Mouse (Mus musculus): ENCODE measurements around the gene Tmem192. TPM values are rescaled to one million over a fixed set of nuclear protein-coding genes. Genes with fewer than 3 reads are reported as not detected.
A peak's percentile ranks its signal among the peaks of the same experiment; 100 is the strongest.

Tmem192 gene
- polyA plus RNA-seq, 1 experiment from 2014 or later = 19.7 TPM

DNA sequence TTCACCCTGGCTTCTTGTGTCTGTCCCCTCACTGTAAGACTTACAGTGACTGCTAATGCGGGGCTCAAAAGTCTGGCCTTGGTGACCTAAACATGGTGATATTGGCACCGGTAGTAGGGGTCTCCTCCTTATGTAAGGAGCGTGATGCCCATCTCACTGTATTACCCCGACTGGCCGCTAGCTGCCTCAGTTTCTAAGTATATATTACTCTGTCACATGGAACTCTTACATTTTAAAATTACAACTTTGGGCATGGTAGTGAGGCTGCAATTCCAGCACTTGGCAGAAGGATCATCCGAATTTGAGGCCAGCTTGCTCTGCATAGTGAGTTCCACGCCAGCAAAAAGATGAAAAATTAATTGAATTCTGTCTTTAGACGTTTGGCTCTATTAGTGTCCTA is 6.0 kb upstream of the Tmem192 start:
- peaks cover 8% of the 10 kb centered on the region for H3K4me1 ChIP-seq
- H3K4me3 ChIP-seq = no peak overlapping the region
- H3K27me3 ChIP-seq (ENCODE audit: low read depth, poor library complexity, severe bottlenecking) = peaks cover 30% of the 10 kb centered on the region
- 85% methylated on average over 8 of the region's 8 CpGs for WGBS
- no peak overlapping the region for H3K27ac ChIP-seq (replicated peaks)
- H3K9me3 ChIP-seq (replicated peaks) = no peaks in the 10 kb centered on the region
- H3K36me3 ChIP-seq = no peaks in the 10 kb centered on the region
- no peak for DNase-seq (ENCODE audit: low spot score)

DNA sequence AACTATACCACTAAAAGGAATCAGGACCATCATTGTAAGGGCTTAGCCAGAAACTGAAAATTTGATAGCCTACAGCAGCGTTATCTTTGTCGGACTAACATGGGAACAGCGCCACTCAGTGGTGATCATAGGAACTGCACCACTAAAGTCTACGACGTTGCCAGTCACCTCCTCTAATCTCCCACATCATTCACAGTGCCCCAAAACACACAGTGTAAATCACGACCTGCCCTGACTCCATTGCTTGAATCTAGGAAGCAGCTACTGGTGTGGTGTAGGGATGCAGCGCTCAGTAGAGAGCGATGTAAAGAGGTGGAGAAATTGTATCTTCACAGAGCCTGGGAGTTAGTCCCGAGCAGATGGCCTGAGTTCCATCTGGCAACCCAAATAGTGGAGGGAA is 5.5 kb upstream of the Tmem192 start:
- DNase-seq (ENCODE audit: low spot score) = peak; percentile 75
- Histone ChIP-seq H3K27me3 (ENCODE audit: low read depth, poor library complexity, severe bottlenecking) (peaks cover 31% of the 10 kb centered on the region), H3K36me3 (no peaks in the 10 kb centered on the region), H3K4me3 (no peak overlapping the region), H3K4me1 (peaks cover 8% of the 10 kb centered on the region), H3K27ac (replicated peaks) (no peak overlapping the region), H3K9me3 (replicated peaks) (no peaks in the 10 kb centered on the region)
- 13% methylated on average over 9 of the region's 9 CpGs for WGBS

DNA sequence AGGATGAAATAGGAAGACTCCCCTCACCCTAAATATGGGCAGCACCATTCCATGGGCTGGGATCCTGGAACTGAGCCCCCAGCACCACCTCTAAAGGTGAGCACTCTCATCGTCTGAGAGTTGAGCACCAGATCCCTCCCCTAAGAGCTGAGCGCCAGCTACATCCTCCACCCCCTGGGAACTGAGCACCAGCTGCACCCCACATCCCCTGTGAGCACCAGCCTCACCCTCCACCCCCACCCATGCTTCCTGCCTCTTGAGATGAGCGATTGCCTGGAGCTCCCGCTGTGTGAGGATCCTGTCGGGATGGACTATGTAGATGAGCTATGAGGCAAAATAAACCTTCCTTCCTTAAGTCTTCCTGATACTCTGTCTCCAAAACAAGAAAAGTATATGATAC is 4.0 kb upstream of the Tmem192 start:
- WGBS = 30% methylated on average over 5 of the region's 5 CpGs

DNA sequence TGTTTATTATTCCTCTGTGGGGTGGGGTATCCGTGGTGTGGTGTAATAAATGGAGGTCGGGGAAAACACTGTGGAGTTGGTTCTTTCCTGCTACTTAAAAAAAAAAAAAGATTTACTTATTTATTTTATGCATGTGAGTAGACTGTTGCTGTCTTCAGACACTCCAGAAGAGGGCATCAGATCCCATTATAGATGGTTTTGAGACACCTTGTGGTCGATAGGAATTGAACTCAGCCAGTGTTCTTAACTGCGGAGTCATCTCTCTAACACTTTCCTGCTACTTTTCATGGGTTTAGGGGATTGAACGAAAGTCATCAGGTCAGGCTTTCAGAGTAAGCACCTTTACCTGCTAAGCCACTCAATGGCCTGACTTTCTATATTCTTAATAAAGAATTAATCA is 2.2 kb upstream of the Tmem192 start:
- Histone ChIP-seq H3K27ac (replicated peaks) (no peak overlapping the region), H3K36me3 (no peaks in the 10 kb centered on the region), H3K9me3 (replicated peaks) (no peaks in the 10 kb centered on the region), H3K4me3 (no peak overlapping the region), H3K27me3 (ENCODE audit: low read depth, poor library complexity, severe bottlenecking) (peaks cover 31% of the 10 kb centered on the region), H3K4me1 (peaks cover 11% of the 10 kb centered on the region)
- DNase-seq (ENCODE audit: low spot score) = no peak
- 28% methylated on average over 5 of the region's 5 CpGs for WGBS

More for the DNA sequence above, 4.0 kb upstream of the Tmem192 start:
- no peak for DNase-seq (ENCODE audit: low spot score)
- H3K4me3 ChIP-seq = no peak overlapping the region
- H3K4me1 ChIP-seq = peaks cover 11% of the 10 kb centered on the region
- peaks cover 31% of the 10 kb centered on the region for H3K27me3 ChIP-seq (ENCODE audit: low read depth, poor library complexity, severe bottlenecking)
- H3K36me3 ChIP-seq = no peaks in the 10 kb centered on the region
- H3K9me3 ChIP-seq (replicated peaks) = no peaks in the 10 kb centered on the region
- H3K27ac ChIP-seq (replicated peaks) = no peak overlapping the region

DNA sequence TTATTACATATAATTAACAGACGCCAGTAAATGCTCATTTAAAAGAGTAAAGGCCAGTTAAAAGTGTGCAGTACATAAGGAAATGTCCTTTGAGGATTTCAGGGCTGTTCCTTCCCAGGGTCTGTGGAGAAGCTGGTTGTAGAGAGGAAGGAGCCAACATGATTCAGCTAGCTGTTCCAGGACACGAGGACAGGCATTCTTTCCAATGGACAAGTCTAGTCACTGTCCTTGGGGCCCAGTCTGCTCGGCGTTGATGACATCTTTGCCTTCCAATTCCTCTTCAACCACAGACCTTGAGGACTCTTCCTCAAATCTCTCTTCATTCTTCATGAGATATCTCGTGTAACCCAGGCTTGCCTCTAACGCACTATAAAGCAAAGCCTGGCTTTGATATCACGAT is 1.4 kb upstream of the Tmem192 start:
- Histone ChIP-seq H3K27me3 (ENCODE audit: low read depth, poor library complexity, severe bottlenecking) (peaks cover 31% of the 10 kb centered on the region), H3K36me3 (no peaks in the 10 kb centered on the region), H3K4me1 (peaks cover 11% of the 10 kb centered on the region), H3K4me3 (no peak overlapping the region), H3K9me3 (replicated peaks) (no peaks in the 10 kb centered on the region), H3K27ac (replicated peaks) (no peak overlapping the region)
- no peak for DNase-seq (ENCODE audit: low spot score)
- 86% methylated on average over 7 of the region's 7 CpGs for WGBS

DNA sequence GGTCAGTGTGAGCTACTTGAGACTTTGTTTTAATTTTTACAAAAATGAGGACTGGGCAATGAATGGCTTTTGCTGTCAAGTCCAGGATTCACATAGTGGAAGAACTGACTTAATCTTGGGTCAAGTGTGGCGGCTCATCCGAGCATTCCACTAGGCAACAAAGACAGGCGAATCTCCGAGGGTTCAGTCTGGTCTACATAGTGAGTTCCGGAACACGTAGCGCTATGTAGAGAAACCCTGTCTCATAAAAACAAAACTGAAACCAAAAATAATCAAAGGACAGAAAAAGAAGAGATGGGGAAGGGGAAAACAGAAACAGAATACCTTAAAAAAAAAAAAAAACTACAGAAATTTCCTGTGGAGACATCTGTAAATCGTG is 555 bp upstream of the Tmem192 start:
- 54% methylated on average over 8 of the region's 8 CpGs for WGBS
- Histone ChIP-seq H3K4me3 (peak overlapping the region; percentile 84; the same call in 1 of the 2 replicates), H3K4me1 (peaks cover 11% of the 10 kb centered on the region), H3K27ac (replicated peaks) (no peak overlapping the region), H3K36me3 (no peaks in the 10 kb centered on the region), H3K9me3 (replicated peaks) (no peaks in the 10 kb centered on the region), H3K27me3 (ENCODE audit: low read depth, poor library complexity, severe bottlenecking) (peaks cover 31% of the 10 kb centered on the region)
- DNase-seq (ENCODE audit: low spot score) = no peak

DNA sequence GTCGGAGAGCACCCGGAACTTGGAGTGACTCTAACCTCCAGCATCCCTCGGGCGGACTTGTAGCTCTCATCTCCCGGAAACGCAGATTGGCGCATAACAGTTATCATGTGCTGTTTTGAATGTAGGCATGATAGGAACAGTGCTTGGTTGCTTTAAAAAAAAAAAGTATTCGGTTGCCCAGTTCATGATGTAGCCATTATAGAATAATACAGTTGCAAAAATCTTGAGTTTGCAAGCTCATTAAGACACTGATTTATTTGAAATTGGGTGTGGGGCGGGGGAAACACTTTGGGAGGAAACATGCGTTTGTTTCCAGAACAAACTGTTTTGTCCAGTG is 681 bp downstream of the Tmem192 start:
- peak overlapping the region; percentile 86 for H3K27ac ChIP-seq (replicated peaks)
- H3K4me3 ChIP-seq = peak overlapping the region; percentile 84
- 0 out of 2 replicates have a peak, but pooled peaks cover under 1% of the 10 kb centered on the region for H3K9me3 ChIP-seq (replicated peaks)
- DNase-seq (ENCODE audit: low spot score) = no peak
- H3K36me3 ChIP-seq = no peaks in the 10 kb centered on the region
- H3K4me1 ChIP-seq = peaks cover 6% of the 10 kb centered on the region
- WGBS = 15% methylated on average over 10 of the region's 10 CpGs
- H3K27me3 ChIP-seq (ENCODE audit: low read depth, poor library complexity, severe bottlenecking) = peaks cover 23% of the 10 kb centered on the region

DNA sequence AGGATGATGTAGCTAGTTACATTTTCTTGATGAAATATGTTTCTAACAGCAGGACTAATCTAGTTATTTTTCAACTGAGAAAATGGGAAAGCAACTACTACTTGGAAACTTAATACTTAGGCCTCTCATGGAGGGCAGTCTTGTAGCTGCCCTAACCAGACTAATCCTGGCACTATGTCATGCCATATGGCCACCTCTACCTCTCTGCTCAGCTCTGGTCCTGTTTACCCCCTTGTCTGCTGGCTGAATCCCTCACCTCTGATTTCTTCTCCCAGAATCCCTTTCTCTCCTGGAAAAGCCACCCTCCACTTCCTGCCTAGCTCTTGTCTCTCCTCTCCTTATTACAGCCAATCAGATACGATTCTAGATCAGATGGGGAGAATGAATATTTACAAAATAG is 1.4 kb downstream of the Tmem192 start:
- WGBS = 91% methylated on average over 1 of the region's 1 CpGs
- Histone ChIP-seq H3K4me1 (peaks cover 3% of the 10 kb centered on the region; the same call in 1 of the 2 replicates), H3K36me3 (no peaks in the 10 kb centered on the region), H3K4me3 (no peak overlapping the region), H3K27me3 (ENCODE audit: low read depth, poor library complexity, severe bottlenecking) (peaks cover 16% of the 10 kb centered on the region), H3K27ac (replicated peaks) (no peak overlapping the region), H3K9me3 (replicated peaks) (0 out of 2 replicates have a peak, but pooled peaks cover 2% of the 10 kb centered on the region)
- no peak for DNase-seq (ENCODE audit: low spot score)

DNA sequence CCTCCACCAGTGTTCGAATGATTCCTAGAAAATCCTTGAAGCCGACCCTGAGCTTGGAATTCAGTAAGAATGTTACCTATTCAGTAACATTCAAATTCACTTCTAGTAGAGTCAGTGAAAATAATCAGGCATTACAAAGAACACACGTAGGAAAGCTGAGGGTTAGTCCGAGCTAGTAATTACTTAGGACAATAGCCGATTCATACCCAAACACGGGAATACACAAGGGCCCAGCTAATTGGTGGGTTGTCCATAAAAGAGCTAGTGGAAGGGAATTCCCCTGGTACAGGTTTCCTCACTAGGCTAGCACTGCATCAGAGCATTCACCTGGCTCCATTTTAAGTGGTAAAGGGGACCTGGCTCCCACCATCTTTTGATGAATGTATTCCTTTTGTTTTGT is 5.1 kb downstream of the Tmem192 start:
- 91% methylated on average over 6 of the region's 6 CpGs for WGBS
- Histone ChIP-seq H3K9me3 (replicated peaks) (0 out of 2 replicates have a peak, but pooled peaks cover 2% of the 10 kb centered on the region), H3K36me3 (no peaks in the 10 kb centered on the region), H3K4me1 (0 out of 2 replicates have a peak, but pooled peaks cover 3% of the 10 kb centered on the region), H3K27me3 (ENCODE audit: low read depth, poor library complexity, severe bottlenecking) (no peaks in the 10 kb centered on the region), H3K27ac (replicated peaks) (no peak overlapping the region), H3K4me3 (no peak overlapping the region)
- no peak for DNase-seq (ENCODE audit: low spot score)

DNA sequence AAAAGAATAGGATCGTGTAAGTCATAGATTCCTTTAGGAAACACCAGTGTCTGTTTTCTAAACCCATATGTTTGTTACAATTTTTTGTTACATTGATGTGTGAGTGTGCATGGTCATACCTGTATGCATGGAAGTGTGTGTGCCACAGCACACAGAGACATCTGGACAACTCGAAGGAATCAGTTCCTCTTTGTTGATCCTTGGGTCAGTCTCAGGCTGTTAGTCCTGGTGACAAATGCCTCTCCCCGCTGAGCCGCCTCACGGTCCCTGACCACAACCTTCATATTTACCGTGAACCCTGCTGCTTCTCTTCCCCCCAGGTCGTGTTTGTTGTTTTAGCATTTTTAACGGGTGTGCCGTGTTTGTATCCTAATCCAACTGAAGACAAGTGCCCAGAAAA is 12.0 kb downstream of the Tmem192 start:
- Histone ChIP-seq H3K36me3 (peaks cover 11% of the 10 kb centered on the region), H3K4me3 (no peak overlapping the region), H3K27me3 (ENCODE audit: low read depth, poor library complexity, severe bottlenecking) (no peaks in the 10 kb centered on the region), H3K27ac (replicated peaks) (no peak overlapping the region), H3K9me3 (replicated peaks) (no peaks in the 10 kb centered on the region; the same call in 1 of the 2 replicates), H3K4me1 (no peaks in the 10 kb centered on the region)
- 84% methylated on average over 9 of the region's 9 CpGs for WGBS
- DNase-seq (ENCODE audit: low spot score) = no peak

DNA sequence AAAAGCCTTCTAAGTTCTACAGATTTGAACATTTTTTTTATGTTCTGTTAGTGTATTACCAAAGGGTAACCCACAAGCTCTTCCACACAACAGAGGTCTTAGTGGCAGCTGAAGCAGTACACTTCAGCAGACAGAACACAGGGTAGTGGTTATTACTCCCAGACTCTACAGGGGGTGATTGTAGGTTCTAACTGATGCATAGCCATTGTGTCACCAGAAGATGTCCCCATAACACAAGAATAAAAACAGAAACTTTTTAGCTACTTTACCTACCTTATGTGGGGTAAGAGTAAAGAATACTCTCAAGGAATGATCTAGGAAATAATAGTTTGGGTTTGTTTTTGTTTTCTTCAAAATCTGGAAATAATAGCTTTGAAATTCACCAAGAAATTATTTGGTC is 15.9 kb downstream of the Tmem192 start:
- DNase-seq (ENCODE audit: low spot score) = no peak
- Histone ChIP-seq H3K4me1 (no peaks in the 10 kb centered on the region), H3K36me3 (peaks cover 11% of the 10 kb centered on the region), H3K27me3 (ENCODE audit: low read depth, poor library complexity, severe bottlenecking) (no peaks in the 10 kb centered on the region), H3K9me3 (replicated peaks) (no peaks in the 10 kb centered on the region; the same call in 1 of the 2 replicates), H3K27ac (replicated peaks) (no peak overlapping the region), H3K4me3 (no peak overlapping the region)

DNA sequence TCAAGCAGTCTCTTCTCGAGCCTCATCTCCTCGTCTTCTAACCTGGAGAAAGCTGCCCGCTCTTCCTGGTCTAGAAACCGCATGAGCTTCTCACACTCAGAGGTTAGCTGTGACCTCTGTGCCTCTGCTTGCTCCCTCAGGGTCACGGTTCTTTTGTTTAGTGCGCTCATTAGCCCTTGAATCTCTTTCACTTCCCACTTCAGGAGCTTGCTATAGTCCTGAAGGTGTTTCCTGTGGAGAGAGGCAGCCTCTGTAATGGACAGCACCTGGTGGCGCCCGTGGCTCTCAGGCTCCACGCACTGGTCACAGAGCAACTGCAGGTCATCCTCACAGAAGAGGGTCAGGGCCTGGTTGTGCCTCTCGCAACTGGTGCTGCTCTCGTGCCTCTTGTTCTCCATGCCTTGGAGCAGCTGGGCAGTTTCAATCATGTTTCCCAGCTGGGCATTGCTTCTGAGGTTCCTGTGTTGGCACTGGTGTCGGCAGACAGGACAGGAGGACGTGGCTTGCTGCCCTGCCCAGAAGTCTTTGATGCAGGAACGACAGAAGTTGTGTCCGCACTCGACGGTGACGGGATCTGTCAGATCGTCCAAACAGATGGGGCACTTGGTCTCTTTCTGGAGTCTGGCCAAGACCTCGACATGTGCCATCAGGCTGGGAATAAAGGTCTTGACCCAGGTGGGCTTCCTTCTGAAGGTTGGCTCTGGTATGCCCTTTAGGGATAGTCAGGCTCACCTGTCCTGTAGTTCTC is 36.3 kb downstream of the Tmem192 start:
- H3K9me3 ChIP-seq (replicated peaks) = no peaks in the 10 kb centered on the region
- H3K4me3 ChIP-seq = no peak overlapping the region
- no peaks in the 10 kb centered on the region for H3K27me3 ChIP-seq (ENCODE audit: low read depth, poor library complexity, severe bottlenecking)
- H3K27ac ChIP-seq (replicated peaks) = no peak overlapping the region
- WGBS = 84% methylated on average over 20 of the region's 20 CpGs
- H3K36me3 ChIP-seq = no peaks in the 10 kb centered on the region
- 0 out of 2 replicates have a peak, but pooled peaks cover 6% of the 10 kb centered on the region for H3K4me1 ChIP-seq
- no peak for DNase-seq (ENCODE audit: low spot score)

DNA sequence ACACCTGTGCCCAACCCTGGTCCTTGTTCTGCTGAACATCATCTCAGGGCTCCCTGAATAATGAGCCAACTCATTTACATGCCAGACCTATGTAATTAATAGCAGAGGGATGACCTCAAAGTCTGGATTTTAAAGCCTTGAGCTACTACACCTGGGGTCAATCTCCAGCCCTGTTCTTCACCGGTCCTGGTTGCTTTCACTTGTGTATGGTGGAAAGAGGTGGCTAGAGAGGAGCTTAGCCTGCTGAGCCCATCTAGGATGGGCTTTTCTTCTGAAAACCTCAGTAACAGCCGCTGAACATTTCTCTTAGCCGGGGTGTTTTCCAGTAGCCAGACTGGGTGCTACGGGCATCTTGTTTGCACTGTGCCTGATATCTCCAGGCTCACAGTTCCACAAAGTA is 40.7 kb downstream of the Tmem192 start, which contains the start of gene Trim75:
Gene Trim75, minus strand, starts transcription at position 101 of the 400 bp plus-strand sequence.
- Histone ChIP-seq H3K4me3 (no peak within 1 kb of the TSS), H3K27ac (replicated peaks) (no peak within 1 kb of the TSS), H3K4me1 (0 out of 2 replicates have a peak, but pooled peaks cover 6% of the 10 kb centered on the region), H3K36me3 (no peaks in the 10 kb centered on the region), H3K9me3 (replicated peaks) (no peaks in the 10 kb centered on the region; the same call in 1 of the 2 replicates), H3K27me3 (ENCODE audit: low read depth, poor library complexity, severe bottlenecking) (no peaks in the 10 kb centered on the region)
- 93% methylated on average over 4 of the region's 4 CpGs for WGBS
- no peak for DNase-seq (ENCODE audit: low spot score)

All from midbrain, embryonic 10.5 days (tissue).